Mouse (Mus musculus): ENCODE data around the gene Fgfr2.

The Fgfr2 gene

DNA sequence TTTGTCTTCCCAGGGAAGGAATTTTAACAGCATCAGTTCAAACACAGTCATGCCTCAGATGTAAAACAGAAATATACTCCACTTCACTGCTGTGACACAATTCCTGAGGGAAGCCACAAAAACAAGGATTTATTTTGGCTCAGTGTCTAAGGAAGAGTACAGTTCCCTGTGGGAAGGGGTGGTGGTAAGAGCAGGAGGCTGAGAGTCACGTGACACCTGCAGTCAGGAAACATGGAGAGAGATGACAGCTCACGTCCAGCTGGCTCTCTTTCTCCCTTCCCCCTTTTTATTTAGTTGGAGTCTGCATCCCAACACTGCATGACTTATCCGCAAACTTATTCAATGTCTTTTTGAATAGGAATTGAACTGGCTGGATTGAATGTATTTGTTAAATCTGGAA is 1475.6 kb downstream of the Fgfr2 start:
- no peak for DNase-seq (ENCODE audit: low read depth, low spot score)

- DNase-seq (ENCODE audit: low read depth, low spot score) = no peak
Observed at GRCm38 (mm10) chr7:131644586-131644985, 1478.6 kb downstream of the Fgfr2 start.

DNA sequence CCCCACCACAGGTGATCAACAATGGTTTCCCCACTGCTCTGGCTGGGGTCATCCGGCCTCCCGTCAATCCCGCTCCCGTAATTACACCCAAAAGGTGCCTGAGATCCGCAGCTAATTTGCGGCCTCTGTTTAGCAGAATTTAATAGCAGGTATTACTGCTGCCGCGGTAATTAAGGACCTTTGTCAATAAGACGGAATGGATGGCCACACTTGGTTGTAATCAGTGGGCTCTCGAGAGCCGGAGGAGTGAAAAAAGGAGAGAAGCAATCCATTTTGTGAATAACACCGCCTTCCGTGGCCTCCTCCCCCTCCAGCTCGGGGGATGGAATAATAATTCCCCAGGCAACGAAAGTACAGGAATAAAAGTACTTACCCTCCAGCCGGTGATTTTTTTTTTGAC is 1479.1 kb downstream of the Fgfr2 start:
- DNase-seq (ENCODE audit: low read depth, low spot score) = no peak

- DNase-seq (ENCODE audit: low read depth, low spot score) = no peak
Observed at GRCm38 (mm10) chr7:131643341-131643840, 1479.8 kb downstream of the Fgfr2 start.

- no peak for DNase-seq (ENCODE audit: low read depth, low spot score)
Observed at GRCm38 (mm10) chr7:131629562-131629961, 1493.6 kb downstream of the Fgfr2 start.

- DNase-seq (ENCODE audit: low read depth, low spot score) = no peak
Observed at GRCm38 (mm10) chr7:131628846-131629391, 1494.2 kb downstream of the Fgfr2 start.

DNA sequence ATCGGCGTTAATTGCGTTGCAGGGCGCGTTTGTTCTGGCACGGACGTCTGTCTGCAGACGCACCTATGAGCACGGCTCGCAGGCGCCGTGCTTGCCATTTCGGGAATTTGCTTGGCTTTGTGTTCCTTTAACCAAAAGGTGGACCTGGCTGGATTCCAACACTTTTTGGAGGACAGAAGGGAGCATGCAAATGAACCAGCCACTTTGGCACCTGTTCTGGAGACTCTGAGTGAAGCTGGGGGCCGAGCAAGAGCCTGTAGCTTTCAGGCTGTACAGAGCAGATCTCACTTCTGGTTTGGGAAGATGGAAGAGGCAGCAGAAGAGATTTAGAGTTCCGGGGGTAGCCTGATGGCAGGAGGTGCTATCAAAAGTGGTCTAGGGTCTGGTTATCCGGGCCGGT is 1494.8 kb downstream of the Fgfr2 start:
- DNase-seq (ENCODE audit: low read depth, low spot score) = no peak

DNA sequence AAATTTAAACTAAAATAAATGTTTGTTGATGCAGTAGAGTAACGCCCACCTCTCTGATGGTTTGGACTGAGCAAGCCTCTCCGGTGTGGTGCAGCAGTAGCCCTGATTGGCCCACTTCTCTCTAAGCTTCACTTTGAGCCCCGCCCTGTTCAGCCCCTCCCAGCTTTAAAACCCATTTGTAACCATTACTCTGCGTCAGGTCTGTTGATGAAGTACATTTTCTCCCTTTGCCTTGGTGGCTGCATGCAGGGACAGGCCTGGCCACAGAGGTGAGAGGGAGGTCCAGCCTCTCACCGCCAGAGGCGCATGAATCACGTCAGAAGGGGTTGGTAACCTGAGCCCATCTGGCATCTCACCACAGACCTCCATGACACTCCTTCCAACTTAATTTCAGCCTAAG is 1513.5 kb downstream of the Fgfr2 start:
- DNase-seq (ENCODE audit: low read depth, low spot score) = peak; percentile 72

GRCm38 (mm10) chr7:131608049-131608448 is 1515.1 kb downstream of the Fgfr2 start:
- DNase-seq (ENCODE audit: low read depth, low spot score) = no peak

- no peak for DNase-seq (ENCODE audit: low read depth, low spot score)
Observed at GRCm38 (mm10) chr7:131605481-131605880, 1517.7 kb downstream of the Fgfr2 start.

GRCm38 (mm10) chr7:131604946-131605345 is 1518.2 kb downstream of the Fgfr2 start:
- no peak for DNase-seq (ENCODE audit: low read depth, low spot score)

GRCm38 (mm10) chr7:131603186-131603585 is 1520.0 kb downstream of the Fgfr2 start:
- no peak for DNase-seq (ENCODE audit: low read depth, low spot score)

GRCm38 (mm10) chr7:131602106-131602505 is 1521.0 kb downstream of the Fgfr2 start:
- DNase-seq (ENCODE audit: low read depth, low spot score) = no peak

DNA sequence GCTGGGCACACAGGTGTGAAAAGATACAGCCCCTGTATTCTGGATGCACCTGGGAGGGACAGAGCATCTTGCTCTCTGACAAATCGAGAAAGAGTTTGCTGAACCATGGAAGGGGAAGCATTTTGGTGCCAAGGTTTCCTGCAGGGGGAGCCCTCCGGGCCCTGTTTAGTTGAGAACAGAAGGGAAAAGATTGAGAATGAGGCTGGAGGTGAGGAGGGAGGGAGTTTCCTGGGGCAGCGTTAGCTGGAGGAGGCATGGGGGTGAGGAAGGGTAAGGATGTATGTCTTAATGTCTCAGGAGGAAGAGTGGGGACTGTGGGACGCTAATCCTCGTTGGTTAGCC is 1524.7 kb downstream of the Fgfr2 start:
- peak; percentile 52 for DNase-seq (ENCODE audit: low read depth, low spot score)

DNA sequence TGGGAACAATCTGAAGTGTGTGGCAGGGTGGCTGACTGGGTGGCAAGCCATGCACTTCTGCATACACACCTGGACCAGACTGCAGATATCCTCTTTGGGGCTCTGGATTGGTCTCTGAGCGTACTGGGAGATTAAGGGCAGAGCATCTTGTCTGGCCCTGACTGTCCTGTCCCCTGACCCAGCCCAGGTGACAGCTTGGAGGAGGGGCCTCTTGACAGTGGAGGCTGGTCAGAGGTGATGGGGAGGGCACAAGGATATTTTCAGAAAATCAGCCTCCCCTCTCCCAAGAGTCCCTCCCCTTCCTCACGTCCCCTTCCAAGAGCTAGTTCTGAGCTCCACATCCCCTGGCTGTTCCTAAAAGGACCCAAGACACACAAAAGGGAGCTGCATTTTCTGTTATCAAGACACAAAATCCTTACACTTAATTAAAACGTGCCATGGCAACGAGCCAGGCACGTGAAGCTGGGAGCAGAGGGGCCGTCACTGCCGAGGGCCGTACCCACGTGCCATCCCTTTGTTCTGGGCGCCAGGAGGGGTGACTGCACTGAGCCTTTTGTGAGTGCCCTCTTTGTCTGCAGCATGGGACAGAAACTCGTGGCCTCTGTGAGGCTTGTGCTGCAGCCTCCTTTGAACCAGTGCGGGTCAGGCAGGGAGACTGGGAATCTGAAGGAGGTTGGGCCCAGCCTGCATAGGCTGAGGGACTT is 1525.2 kb downstream of the Fgfr2 start:
- DNase-seq (ENCODE audit: low read depth, low spot score) = no peak

GRCm38 (mm10) chr7:131585551-131585950 is 1537.6 kb downstream of the Fgfr2 start:
- DNase-seq (ENCODE audit: low read depth, low spot score) = no peak

DNA sequence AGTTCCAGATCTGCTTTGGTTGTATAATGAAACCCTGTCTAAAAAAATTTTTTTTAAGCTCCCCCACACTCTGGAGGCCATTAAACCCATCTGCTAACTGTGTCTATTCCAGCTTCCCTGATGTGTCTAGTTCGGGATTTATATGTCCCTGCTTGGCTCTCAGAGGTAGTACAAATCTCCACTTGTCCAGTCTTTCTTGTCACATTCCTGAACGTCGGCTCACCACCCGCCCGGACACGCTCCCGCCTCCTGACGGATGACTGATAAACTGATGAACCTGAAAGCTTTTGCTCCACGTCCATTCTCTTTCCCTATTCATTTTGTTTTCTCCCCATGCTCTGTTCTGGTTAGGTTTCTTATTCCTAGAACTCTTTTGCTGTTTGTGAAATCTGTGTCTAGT is 1541.0 kb downstream of the Fgfr2 start:
- DNase-seq (ENCODE audit: low read depth, low spot score) = no peak

DNA sequence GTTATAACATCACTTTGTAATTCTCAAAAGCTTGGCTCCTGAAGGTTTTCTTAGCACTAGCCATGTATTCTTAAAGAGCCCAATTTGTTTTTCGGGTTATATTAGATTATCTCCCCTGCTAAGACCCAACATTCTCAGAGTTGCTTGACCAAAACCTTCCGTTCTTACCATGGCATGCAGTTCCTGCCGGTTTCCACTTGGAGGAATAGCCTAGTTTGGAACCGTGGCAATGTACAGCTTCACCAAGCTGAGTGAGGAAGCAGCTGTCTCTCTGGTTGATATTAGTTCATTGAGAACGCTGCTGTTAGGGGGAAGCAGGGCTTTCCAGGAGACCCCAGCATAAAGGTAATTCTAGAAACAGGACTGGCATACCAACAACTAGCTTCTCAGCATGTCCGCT is 1547.9 kb downstream of the Fgfr2 start:
- DNase-seq (ENCODE audit: low read depth, low spot score) = no peak

- no peak for DNase-seq (ENCODE audit: low read depth, low spot score)
Observed at GRCm38 (mm10) chr7:131560697-131561042, 1562.5 kb downstream of the Fgfr2 start.

- peak; percentile 93 for DNase-seq (ENCODE audit: low read depth, low spot score)
Observed at GRCm38 (mm10) chr7:131559986-131560696, 1563.0 kb downstream of the Fgfr2 start, which contains the start of gene Bub3. Gene Bub3, plus strand, starts transcription at chr7:131560222.

- no peak for DNase-seq (ENCODE audit: low read depth, low spot score)
Observed at GRCm38 (mm10) chr7:131557751-131558150, 1565.4 kb downstream of the Fgfr2 start.

DNA sequence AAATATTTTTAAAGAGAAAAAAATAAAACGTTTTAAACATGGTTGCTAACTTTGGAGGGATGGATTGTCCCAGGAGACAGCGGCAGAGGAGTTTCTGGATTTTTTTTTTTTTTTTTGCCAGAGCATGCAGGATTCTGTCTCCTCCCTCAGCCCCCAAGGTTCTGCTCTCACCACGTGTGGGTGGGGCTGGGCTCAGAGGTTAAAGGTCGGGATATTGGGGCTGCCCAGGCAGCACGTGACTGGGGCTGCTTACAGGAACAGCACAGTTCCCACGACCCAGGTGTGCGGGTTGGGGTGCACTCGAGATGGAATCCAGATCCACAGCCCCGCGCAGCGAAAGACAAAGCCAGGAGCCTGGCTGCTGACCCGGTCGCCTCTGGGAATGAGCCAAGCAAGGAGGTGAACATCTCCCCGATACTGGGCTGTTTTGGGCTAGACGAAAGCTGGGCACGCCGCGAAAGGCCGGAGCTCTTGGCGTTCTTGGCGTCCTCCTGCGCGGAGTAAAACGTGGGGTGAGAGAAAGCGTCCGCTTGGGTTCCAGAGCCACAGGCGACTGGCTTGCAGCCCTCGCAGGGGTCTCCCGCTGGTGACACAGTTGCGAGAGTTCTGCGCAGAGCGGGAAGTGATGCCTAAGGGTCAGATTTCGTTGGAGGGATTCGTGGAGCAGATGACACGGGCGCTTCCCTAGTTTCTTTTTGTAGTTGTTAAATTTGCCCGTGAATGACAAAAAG is 1566.4 kb downstream of the Fgfr2 start:
- no peak for DNase-seq (ENCODE audit: low read depth, low spot score)
